Mouse (Mus musculus) myocyte (in vitro differentiated cells): ENCODE measurements at regions not wholly inside any gene's neighbourhood (a gene's known extent, or its start where the extent isn't known, plus 50 kb on each side); places are given as distances from the start of the nearest gene placed in this dataset.

Experiments
- H3K27me3 ChIP-seq: one replicate; pipeline ENCODE4 v1.6.1; 2011; ENCODE audit not compliant: control insufficient read depth, insufficient read depth, insufficient read length
- H3K36me3 ChIP-seq: one replicate; pipeline ENCODE4 v1.6.1; 2011; ENCODE audit not compliant: control insufficient read depth, insufficient read depth
- H3K4me2 ChIP-seq: one replicate; pipeline ENCODE4 v1.6.1; 2011; ENCODE audit warnings: low read depth, control low read depth
- H3K4me3 ChIP-seq: one replicate; pipeline ENCODE4 v1.5.1; 2011; ENCODE audit warnings: mild to moderate bottlenecking, control low read depth, moderate library complexity
- H3K79me2 ChIP-seq: one replicate; pipeline ENCODE4 v1.6.1; 2011; ENCODE audit not compliant: control insufficient read depth, insufficient read depth
- H3ac ChIP-seq: one replicate; pipeline ENCODE4 v1.6.1; 2011; ENCODE audit not compliant: control insufficient read depth, insufficient read length
- CEBPB ChIP-seq: IDR thresholded peaks from 2 replicates; pipeline ENCODE4 v1.6.1; 2011; ENCODE audit warnings: mild to moderate bottlenecking, moderate library complexity; ENCODE audit not compliant: poor library complexity, insufficient read depth, severe bottlenecking
- E2F4 ChIP-seq: IDR thresholded peaks from one replicate; pipeline ENCODE4 v1.6.1; 2011; ENCODE audit warnings: mild to moderate bottlenecking, control low read depth, moderate library complexity; ENCODE audit not compliant: insufficient read depth
- MAX ChIP-seq: IDR thresholded peaks from one replicate; pipeline ENCODE4 v1.6.1; 2011; ENCODE audit warnings: low read depth, mild to moderate bottlenecking, control low read depth
- MYOD1 ChIP-seq, 3 experiments: IDR thresholded peaks; one replicate each; pipeline ENCODE4 v1.6.1; 2011; ENCODE audit warnings: control low read depth in 2 of 3, low read depth in 2 of 3, mild to moderate bottlenecking in 2 of 3, moderate library complexity in 1 of 3; ENCODE audit not compliant: insufficient read length in 2 of 3, control insufficient read depth in 1 of 3
- MYOG ChIP-seq, 3 experiments: IDR thresholded peaks; one replicate each; pipeline ENCODE4 v1.6.1; 2011; ENCODE audit warnings: control low read depth in 2 of 3, low read depth in 2 of 3, mild to moderate bottlenecking in 2 of 3; ENCODE audit not compliant: insufficient read length in 2 of 3, control insufficient read depth in 1 of 3, insufficient read depth in 1 of 3
- POLR2A ChIP-seq: IDR thresholded peaks from one replicate; pipeline ENCODE4 v1.6.1; 2011; ENCODE audit warnings: low read depth, mild to moderate bottlenecking, control low read depth, moderate library complexity; ENCODE audit not compliant: insufficient read length
- POLR2AphosphoS2 ChIP-seq: IDR thresholded peaks from one replicate; pipeline ENCODE4 v1.6.1; 2011; ENCODE audit warnings: low read depth, control low read depth; ENCODE audit not compliant: insufficient read length
- REST ChIP-seq: IDR thresholded peaks from one replicate; pipeline ENCODE4 v1.6.1; 2011; ENCODE audit warnings: mild to moderate bottlenecking, control low read depth, moderate library complexity; ENCODE audit not compliant: insufficient read depth, insufficient read length
- SRF ChIP-seq: IDR thresholded peaks from one replicate; pipeline ENCODE4 v1.6.1; 2011; ENCODE audit warnings: low read depth; ENCODE audit not compliant: control insufficient read depth, insufficient read length
- TCF12 ChIP-seq: IDR thresholded peaks from one replicate; pipeline ENCODE4 v1.6.1; 2011; ENCODE audit warnings: mild to moderate bottlenecking, control low read depth; ENCODE audit not compliant: poor library complexity, insufficient read depth, severe bottlenecking
- TCF3 ChIP-seq: IDR thresholded peaks from one replicate; pipeline ENCODE4 v1.6.1; 2011; ENCODE audit warnings: low read depth, control low read depth; ENCODE audit not compliant: insufficient read length
- USF1 ChIP-seq: IDR thresholded peaks from one replicate; pipeline ENCODE4 v1.6.1; 2011; ENCODE audit warnings: low read depth, mild to moderate bottlenecking, control low read depth, moderate library complexity

DNA sequence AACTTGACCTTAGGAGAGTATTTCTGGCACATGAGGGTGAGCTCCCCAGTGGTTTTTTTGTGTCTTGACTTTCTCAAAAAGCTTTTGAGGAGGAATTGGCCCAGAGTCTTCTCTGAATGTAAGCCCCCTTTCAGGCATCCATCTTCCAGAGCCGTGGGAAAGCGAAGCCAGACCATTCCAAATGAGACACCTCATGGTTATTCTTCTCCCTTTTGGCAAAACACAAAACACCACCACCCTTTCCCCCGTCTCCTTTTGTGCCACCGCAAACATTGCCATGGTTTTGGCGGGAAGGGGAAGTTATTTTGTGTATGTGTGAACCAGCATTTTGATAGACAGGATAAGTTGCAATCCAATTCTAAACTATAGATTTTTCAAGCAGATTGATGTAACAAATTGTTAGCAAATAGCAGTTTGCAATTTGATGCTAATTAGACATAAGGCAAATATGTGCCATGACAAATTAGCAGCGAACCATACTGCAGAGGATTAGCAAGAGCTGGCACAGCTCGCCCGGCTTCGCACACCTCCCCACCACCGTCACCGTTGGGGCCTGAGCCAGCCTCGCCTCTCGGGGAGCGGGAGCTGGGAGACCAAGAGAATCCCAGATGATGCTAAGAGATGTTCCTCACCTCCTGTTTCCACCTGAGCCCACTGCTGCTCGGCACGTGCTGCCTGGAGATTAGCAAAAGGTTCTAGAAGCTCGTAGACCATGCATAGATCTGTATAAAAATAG is 404.9 kb upstream of the Zfp507 start:
- Histone ChIP-seq H3K4me2 (no peak overlapping the region), H3K27me3 (no peaks in the 10 kb centered on the region), H3K36me3 (no peaks in the 10 kb centered on the region), H3K79me2 (no peaks in the 10 kb centered on the region), H3ac (no peak overlapping the region), H3K4me3 (no peak overlapping the region)
- TF ChIP-seq POLR2A (no peak), POLR2AphosphoS2 (no peak), TCF12 (no peak), MYOD1 (IDR thresholded peaks at IDR 0.05; ENCODE audit: control insufficient read depth in 1 of 3, insufficient read length in 2 of 3, low read depth in 2 of 3) (no peak), REST (no peak), MYOG (IDR thresholded peaks at IDR 0.05; ENCODE audit: control insufficient read depth in 1 of 3, insufficient read depth in 1 of 3, insufficient read length in 2 of 3, low read depth in 2 of 3) (no peak), MAX (no peak), USF1 (no peak), SRF (no peak), TCF3 (no peak), CEBPB (no peak)

DNA sequence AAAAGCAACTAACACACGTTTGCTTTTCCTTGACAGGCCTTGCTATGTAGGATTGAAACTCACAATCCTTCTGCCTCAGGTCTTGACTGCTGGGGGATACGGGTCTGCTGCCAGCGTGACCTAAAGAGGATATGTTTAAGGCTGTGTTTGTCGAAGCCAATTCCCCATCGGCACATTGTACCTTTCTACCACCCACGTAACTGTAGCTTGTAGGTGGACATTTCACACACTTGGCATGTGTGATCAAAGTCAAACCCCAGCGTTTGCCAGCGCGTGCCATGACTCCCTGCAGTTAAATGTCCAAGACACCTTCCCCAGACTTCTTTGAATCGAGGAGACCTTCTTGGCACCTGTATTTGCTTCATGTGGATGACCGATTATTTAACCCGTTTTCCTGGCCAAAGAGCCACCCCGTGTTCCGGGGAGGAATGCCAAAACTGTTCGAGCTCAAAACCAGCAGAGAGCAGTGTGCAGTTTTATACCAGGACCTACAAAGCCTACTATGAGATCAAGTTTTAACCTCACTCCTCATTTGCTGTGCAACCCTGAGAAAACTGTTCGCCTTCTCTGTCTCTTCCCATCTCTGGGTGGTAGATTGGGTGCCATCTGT is 395.4 kb upstream of the Zfp507 start:
- Histone ChIP-seq H3ac (no peak overlapping the region), H3K79me2 (no peaks in the 10 kb centered on the region), H3K36me3 (no peaks in the 10 kb centered on the region), H3K4me3 (no peak overlapping the region), H3K27me3 (no peaks in the 10 kb centered on the region), H3K4me2 (no peak overlapping the region)
- TF ChIP-seq E2F4, result no peak
- TF ChIP-seq MYOD1 (IDR thresholded peaks at IDR 0.05; ENCODE audit: control insufficient read depth in 1 of 3, insufficient read length in 2 of 3, low read depth in 2 of 3), result no peak
- TF ChIP-seq CEBPB, result no peak
- TF ChIP-seq MAX, result no peak
- TF ChIP-seq TCF12, result no peak
- no peak for TF ChIP-seq USF1
- TF ChIP-seq TCF3, result no peak
- TF ChIP-seq POLR2A, result no peak
- TF ChIP-seq POLR2AphosphoS2, result no peak
- TF ChIP-seq REST, result no peak
- no peak for TF ChIP-seq SRF
- no peak for TF ChIP-seq MYOG (IDR thresholded peaks at IDR 0.05; ENCODE audit: control insufficient read depth in 1 of 3, insufficient read depth in 1 of 3, insufficient read length in 2 of 3, low read depth in 2 of 3)

GRCm38 (mm10) chr7:36196154-36196720 is 393.4 kb upstream of the Zfp507 start:
- H3K79me2 ChIP-seq, result no peaks in the 10 kb centered on the region
- H3K4me3 ChIP-seq, result no peak overlapping the region
- peaks cover 4% of the 10 kb centered on the region for H3K27me3 ChIP-seq
- no peak for TF ChIP-seq CEBPB
- TF ChIP-seq POLR2A, result no peak
- TF ChIP-seq TCF12, result no peak
- no peak for TF ChIP-seq REST
- TF ChIP-seq USF1, result no peak
- TF ChIP-seq SRF, result no peak
- no peak for TF ChIP-seq MYOG (IDR thresholded peaks at IDR 0.05; ENCODE audit: control insufficient read depth in 1 of 3, insufficient read depth in 1 of 3, insufficient read length in 2 of 3, low read depth in 2 of 3)
- no peak for TF ChIP-seq MAX
- TF ChIP-seq MYOD1 (IDR thresholded peaks at IDR 0.05; ENCODE audit: control insufficient read depth in 1 of 3, insufficient read length in 2 of 3, low read depth in 2 of 3), result no peak
- no peak for TF ChIP-seq E2F4
- TF ChIP-seq POLR2AphosphoS2, result no peak
- no peak for TF ChIP-seq TCF3
- H3ac ChIP-seq, result no peak overlapping the region
- H3K4me2 ChIP-seq, result no peak overlapping the region
- H3K36me3 ChIP-seq, result no peaks in the 10 kb centered on the region

DNA sequence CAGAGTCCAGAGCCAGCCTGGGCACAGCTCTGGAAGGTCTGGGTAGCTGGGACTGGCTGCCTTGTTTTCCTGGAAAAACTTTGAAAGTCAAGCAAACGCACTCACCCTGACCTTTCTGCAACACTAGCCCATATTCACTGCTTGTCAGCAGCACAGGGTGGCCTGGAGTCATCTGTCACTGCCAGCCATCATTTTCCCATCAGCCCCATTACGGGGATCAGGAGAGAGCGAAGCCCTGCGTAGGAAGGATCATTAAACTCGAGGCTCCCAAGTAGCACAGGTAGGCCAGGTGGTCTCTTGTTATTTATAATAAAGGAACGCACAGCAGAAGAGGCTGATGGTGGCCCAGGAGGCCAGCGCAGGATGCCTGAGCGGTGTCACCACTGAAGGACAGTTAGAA is 389.8 kb upstream of the Zfp507 start:
- H3K36me3 ChIP-seq, result no peaks in the 10 kb centered on the region
- no peak overlapping the region for H3K4me2 ChIP-seq
- H3ac ChIP-seq, result no peak overlapping the region
- TF ChIP-seq USF1 (no peak), TCF12 (no peak), REST (no peak), POLR2A (no peak), MYOD1 (IDR thresholded peaks at IDR 0.05; ENCODE audit: control insufficient read depth in 1 of 3, insufficient read length in 2 of 3, low read depth in 2 of 3) (no peak)
- H3K79me2 ChIP-seq, result no peaks in the 10 kb centered on the region
- H3K27me3 ChIP-seq, result peaks cover 4% of the 10 kb centered on the region
- H3K4me3 ChIP-seq, result no peak overlapping the region

- Histone ChIP-seq H3K4me3 (no peak overlapping the region), H3K4me2 (no peak overlapping the region), H3K79me2 (no peaks in the 10 kb centered on the region), H3K36me3 (no peaks in the 10 kb centered on the region), H3ac (no peak overlapping the region), H3K27me3 (no peaks in the 10 kb centered on the region)
- TF ChIP-seq USF1 (no peak), MYOD1 (IDR thresholded peaks at IDR 0.05; ENCODE audit: control insufficient read depth in 1 of 3, insufficient read length in 2 of 3, low read depth in 2 of 3) (peak in 2 of 3 experiments; percentile 69 to 82), POLR2AphosphoS2 (no peak), REST (no peak), E2F4 (no peak), TCF12 (peak; percentile 60), POLR2A (no peak), MAX (no peak), SRF (no peak), CEBPB (no peak), MYOG (IDR thresholded peaks at IDR 0.05; ENCODE audit: control insufficient read depth in 1 of 3, insufficient read depth in 1 of 3, insufficient read length in 2 of 3, low read depth in 2 of 3) (peak; percentile 58 to 92 (median 76)), TCF3 (peak; percentile 49)
These were observed 375.1 kb upstream of the Zfp507 start for GRCm38 (mm10) chr7:36177947-36178346.
